Mouse (Mus musculus) hindbrain, embryonic 16.5 days (tissue): ENCODE results near the gene Gm8159. TPM values are rescaled to one million over a fixed set of nuclear protein-coding genes. Genes with fewer than 3 reads are reported as not detected.
"Not testable (repeated sequence)": the region's sequence is repeated elsewhere in the genome, so short reads cannot be mapped to it uniquely, and the experiment has no call there.

Source experiments
- ATAC-seq: fragments of 200-750 bp; cut with Nextera tagmentation; 2 replicates; pipeline ENCODE4 v1.8.0; 2017; ENCODE audit warnings: moderate TSS enrichment, moderate library complexity
- H3K27ac ChIP-seq: fragments of 300-500 bp; sonication (generic); 2 replicates; pipeline ENCODE4 v1.5.1; 2014; ENCODE audit warnings: low read depth, mild to moderate bottlenecking, control low read depth, low read length, moderate library complexity
- H3K27me3 ChIP-seq: fragments of 300-500 bp; sonication (generic); replicated peaks from 2 replicates; pipeline ENCODE4 v1.6.1; 2014; ENCODE audit warnings: low read length; ENCODE audit not compliant: control insufficient read depth, insufficient read depth
- H3K36me3 ChIP-seq: fragments of 300-500 bp; sonication (generic); 2 replicates; pipeline ENCODE4 v1.6.1; 2014; ENCODE audit warnings: mild to moderate bottlenecking, low read length, moderate library complexity, mixed read lengths; ENCODE audit not compliant: control insufficient read depth, insufficient read depth
- H3K4me1 ChIP-seq: fragments of 300-500 bp; sonication (generic); 2 replicates; pipeline ENCODE4 v1.6.1; 2014; ENCODE audit warnings: low read depth, low read length; ENCODE audit not compliant: control insufficient read depth, insufficient read depth
- H3K4me2 ChIP-seq: fragments of 300-500 bp; sonication (generic); 2 replicates; pipeline ENCODE4 v1.6.1; 2014; ENCODE audit warnings: mild to moderate bottlenecking, low read length, control low read depth, moderate library complexity
- H3K4me3 ChIP-seq: fragments of 300-500 bp; sonication (generic); 2 replicates; pipeline ENCODE4 v1.5.1; 2014; ENCODE audit warnings: mild to moderate bottlenecking, low read length, control low read depth, moderate library complexity
- H3K9ac ChIP-seq: fragments of 300-500 bp; sonication (generic); 2 replicates; pipeline ENCODE4 v1.6.1; 2014; ENCODE audit warnings: low read depth, mild to moderate bottlenecking, control low read depth, low read length, moderate library complexity
- H3K9me3 ChIP-seq: fragments of 300-500 bp; sonication (generic); 2 replicates; pipeline ENCODE4 v1.6.1; 2014; ENCODE audit warnings: mild to moderate bottlenecking, low read length, moderate library complexity; ENCODE audit not compliant: control insufficient read depth
- WGBS: fragments of 180-500 bp; shearing (Covaris S2); extraction: QIAGEN DNeasy Blood & Tissue Kit; methylation state at CpG from one replicate; pipeline ENCODE4 v1.1.7; 2014; 5-methylcytosine and 5-hydroxymethylcytosine counted together
- polyA plus RNA-seq: library from polyadenylated mRNA; unstranded; fragments of >200 nt; fragmentation: Nextera tagmentation; extraction: Ambion mirVana; gene quantifications from 2 replicates; pipeline ENCODE4 v1.2.1, GENCODE M21; 2015

The Gm8159 gene
- not detected in 2 replicates for polyA plus RNA-seq

DNA sequence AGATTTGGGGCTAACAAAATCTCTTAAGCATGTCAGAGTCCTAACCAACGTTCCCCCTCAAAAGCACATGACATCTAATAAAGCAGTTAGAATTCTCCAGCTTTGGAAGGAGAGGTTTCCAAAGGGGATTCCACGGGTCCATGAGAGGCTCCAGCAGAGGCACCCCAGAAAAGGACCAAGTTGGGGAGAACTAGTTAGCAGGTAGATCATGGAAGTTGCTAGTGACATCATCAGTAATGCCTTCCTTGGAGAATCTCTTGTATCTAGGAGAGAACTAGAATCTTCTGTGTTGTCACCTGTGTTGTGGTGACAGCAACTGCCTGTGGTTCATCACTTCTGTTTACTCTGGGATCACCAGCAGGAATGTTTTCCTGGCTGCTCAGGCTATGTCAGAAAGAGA is at the start of gene Gm8159:
Gene Gm8159, plus strand, starts transcription at position 301 of the 400 bp plus-strand sequence.
- no CpG with 5 or more reads among the region's 2 CpGs for WGBS

GRCm38 (mm10) chr14:4649309-4649708 is 17.2 kb downstream of the Gm8159 start:
- WGBS = under 1% methylated on average over 15 of the region's 18 CpGs
- peak overlapping the region; percentile 35; the same call in 1 of the 2 replicates for H3K9ac ChIP-seq
- not testable (repeated sequence) for H3K4me1 ChIP-seq

More for the DNA sequence above, at the start of gene Gm8159:
- not testable (repeated sequence) for H3K36me3 ChIP-seq, H3K4me1 ChIP-seq, ATAC-seq, H3K4me3 ChIP-seq, H3K9me3 ChIP-seq, H3K27me3 ChIP-seq, H3K27ac ChIP-seq, H3K4me2 ChIP-seq, H3K9ac ChIP-seq

GRCm38 (mm10) chr14:4650324-4650723 is 18.2 kb downstream of the Gm8159 start:
- 0% methylated on average over 2 of the region's 9 CpGs for WGBS
- not testable (repeated sequence) for H3K27ac ChIP-seq, H3K27me3 ChIP-seq, ATAC-seq, H3K4me3 ChIP-seq, H3K4me2 ChIP-seq, H3K4me1 ChIP-seq, H3K36me3 ChIP-seq, H3K9me3 ChIP-seq, H3K9ac ChIP-seq

More at GRCm38 (mm10) chr14:4649309-4649708, 17.2 kb downstream of the Gm8159 start:
- not testable (repeated sequence) for H3K27me3 ChIP-seq, H3K9me3 ChIP-seq, H3K36me3 ChIP-seq, H3K27ac ChIP-seq, ATAC-seq
- Histone ChIP-seq H3K4me3 (peak overlapping the region; percentile 37), H3K4me2 (peak overlapping the region; percentile 59)

- not testable (repeated sequence) for H3K4me2 ChIP-seq, H3K4me3 ChIP-seq, H3K9me3 ChIP-seq, H3K27me3 ChIP-seq, H3K9ac ChIP-seq, ATAC-seq, H3K36me3 ChIP-seq, H3K27ac ChIP-seq, H3K4me1 ChIP-seq
- no CpG with 5 or more reads among the region's 2 CpGs for WGBS
Observed at GRCm38 (mm10) chr14:4663892-4664291, 31.7 kb downstream of the Gm8159 start, which contains the start of gene Gm3239. TSS of gene Gm3239 (plus strand) at chr14:4664192.

Other genes with a start within 250 kb of the Gm8159 start
- gene Gm3159, start 234.8 kb upstream of the Gm8159 start, polyA plus RNA-seq = not detected in 2 replicates
- gene Gm3164, start 216.9 kb upstream of the Gm8159 start, polyA plus RNA-seq = 6.0 and 7.4 TPM in 2 replicates
- 1.4 and 3.6 TPM in 2 replicates for gene Gm3173, start 201.4 kb upstream of the Gm8159 start, polyA plus RNA-seq
- not detected in 2 replicates for gene Gm3182, start 150.6 kb upstream of the Gm8159 start, polyA plus RNA-seq
- not detected in 2 replicates for gene Gm3047, start 76.9 kb upstream of the Gm8159 start, polyA plus RNA-seq
- 1.6 and 2.0 TPM in 2 replicates for gene Gm3239, start 31.8 kb downstream of the Gm8159 start, polyA plus RNA-seq
- not detected in 2 replicates for gene Gm7876, start 76.9 kb downstream of the Gm8159 start, polyA plus RNA-seq
- gene Gm3252, start 94.4 kb downstream of the Gm8159 start, polyA plus RNA-seq = 3.0 and 3.8 TPM in 2 replicates
- gene Gm9602, start 144.0 kb downstream of the Gm8159 start, polyA plus RNA-seq = not detected in 2 replicates
- not detected in 2 replicates for gene Gm3269, start 205.8 kb downstream of the Gm8159 start, polyA plus RNA-seq
- gene Gm3264, start 223.2 kb downstream of the Gm8159 start, polyA plus RNA-seq = 3.1 and 3.6 TPM in 2 replicates